Mouse (Mus musculus) megakaryocyte, embryonic 14.5 days (primary cell): ENCODE measurements around the gene Slc25a36.

Experiments
- FLI1 ChIP-seq: IDR thresholded peaks from 2 replicates; pipeline ENCODE4 v1.6.1; 2012; ENCODE audit warnings: low read length, inconsistent platforms, mixed read lengths
- GATA1 ChIP-seq: IDR thresholded peaks from 3 replicates; pipeline ENCODE4 v1.6.1; 2012; ENCODE audit warnings: mixed read lengths, low read length, inconsistent platforms, borderline replicate concordance

DNA sequence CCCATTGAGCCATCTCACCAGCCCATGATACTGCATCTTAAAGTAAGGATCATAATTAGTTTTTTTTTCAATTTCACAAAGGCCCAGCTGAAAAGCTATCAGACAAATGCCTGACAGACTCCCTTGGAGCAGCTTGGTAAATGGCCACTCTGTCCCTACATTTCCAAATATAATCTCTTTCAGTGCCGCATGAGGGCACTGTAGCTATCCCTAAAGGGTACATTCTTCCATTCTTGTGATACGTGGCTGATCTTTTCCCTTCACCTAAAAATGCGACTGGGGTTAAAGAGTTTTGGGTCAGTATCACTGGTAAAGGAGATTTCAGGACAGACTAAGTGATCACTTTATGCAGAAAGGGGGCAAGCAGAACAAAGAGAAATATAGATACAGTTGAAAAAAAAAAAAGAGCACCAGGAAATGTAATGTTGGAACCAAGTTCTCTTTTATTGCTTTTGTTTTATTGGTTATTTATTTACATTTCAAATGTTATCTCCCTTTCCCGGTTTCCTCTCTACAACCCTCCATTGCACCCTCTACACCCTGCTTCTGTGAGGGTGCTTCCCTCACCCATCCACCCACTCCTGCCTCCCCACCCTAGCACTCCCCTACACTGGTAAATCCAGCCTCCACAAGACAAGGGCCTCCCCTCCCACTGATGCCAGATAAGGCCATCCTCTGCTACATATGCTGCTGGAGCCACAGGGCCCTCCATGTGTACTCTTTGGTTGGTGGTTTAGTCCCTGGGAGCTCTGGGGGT lies 29.7 kb downstream of the Slc25a36 start:
- no peak for TF ChIP-seq GATA1
- no peak for TF ChIP-seq FLI1
